Mouse (Mus musculus) limb, embryonic 10.5 days (tissue): ENCODE data around the gene Gm20517. TPM values are rescaled to one million over a fixed set of nuclear protein-coding genes. Genes with fewer than 3 reads are reported as not detected.
A peak's percentile ranks its signal among the peaks of the same experiment; 100 is the strongest.

Experiments
- DNase-seq: peaks from one replicate; pipeline ENCODE4 v3.0.0-alpha.2; 2017; ENCODE audit warnings: low spot score
- H3K27ac ChIP-seq: fragments of 300-500 bp; sonication (generic); 2 replicates; pipeline ENCODE4 v1.5.1; 2016; ENCODE audit warnings: mild to moderate bottlenecking
- H3K27me3 ChIP-seq: fragments of 300-500 bp; sonication (generic); 2 replicates; pipeline ENCODE4 v1.6.1; 2016; ENCODE audit warnings: low read depth, mild to moderate bottlenecking; ENCODE audit not compliant: poor library complexity, severe bottlenecking
- H3K36me3 ChIP-seq: fragments of 300-500 bp; sonication (generic); 2 replicates; pipeline ENCODE4 v1.6.1; 2016; ENCODE audit warnings: mild to moderate bottlenecking, moderate library complexity
- H3K4me1 ChIP-seq: fragments of 300-500 bp; sonication (generic); 2 replicates; pipeline ENCODE4 v1.6.1; 2016
- H3K4me3 ChIP-seq: fragments of 300-500 bp; sonication (generic); 2 replicates; pipeline ENCODE4 v1.5.1; 2016; ENCODE audit warnings: mild to moderate bottlenecking, moderate library complexity
- H3K9me3 ChIP-seq: fragments of 300-500 bp; sonication (generic); replicated peaks from 2 replicates; pipeline ENCODE4 v1.6.1; 2016; ENCODE audit warnings: mild to moderate bottlenecking
- WGBS: fragments of 180-500 bp; shearing (Covaris S2); methylation state at CpG from one replicate; pipeline ENCODE4 v1.1.7; 2016; 5-methylcytosine and 5-hydroxymethylcytosine counted together
- polyA plus RNA-seq: library from polyadenylated mRNA; unstranded; fragments of >200 nt; fragmentation: Nextera tagmentation; extraction: Ambion mirVana; gene quantifications from 2 replicates; pipeline ENCODE4 v1.2.1, GENCODE M21; 2016

Gm20517 gene
- polyA plus RNA-seq, 1 experiment from 2014 or later, result 0.81 TPM

GRCm38 (mm10) chr17:47588517-47588916 lies 22.9 kb upstream of the Gm20517 start:
- Histone ChIP-seq H3K9me3 (no peaks in the 10 kb centered on the region), H3K27ac (no peak overlapping the region; the same call in 1 of the 2 replicates), H3K4me1 (peaks cover 16% of the 10 kb centered on the region), H3K27me3 (no peaks in the 10 kb centered on the region), H3K36me3 (no peaks in the 10 kb centered on the region), H3K4me3 (no peak overlapping the region)
- WGBS, result 80% methylated on average over 8 of the region's 8 CpGs
- DNase-seq, result no peak

DNA sequence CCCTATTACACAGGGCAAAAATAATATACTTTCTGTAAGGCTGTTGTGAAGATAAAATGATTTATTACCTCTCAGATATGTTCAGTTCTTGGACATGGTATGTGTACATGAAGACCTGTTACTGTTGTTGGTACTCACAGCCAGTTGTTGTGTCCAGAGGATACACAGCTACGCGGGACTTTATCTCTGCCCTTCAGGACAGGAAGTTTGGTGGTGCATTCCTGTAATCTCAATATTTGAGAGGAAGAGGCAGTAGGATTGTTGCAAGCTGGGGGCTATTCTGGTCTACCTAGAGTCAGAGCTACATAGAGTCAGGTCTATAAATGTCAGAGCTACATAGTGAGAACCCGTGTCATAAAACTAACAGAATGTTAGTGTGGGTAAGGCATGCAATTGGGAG lies 20.3 kb upstream of the Gm20517 start:
- WGBS, result 85% methylated on average over 3 of the region's 3 CpGs
- H3K36me3 ChIP-seq, result no peaks in the 10 kb centered on the region
- no peaks in the 10 kb centered on the region for H3K9me3 ChIP-seq
- DNase-seq, result no peak
- H3K27ac ChIP-seq, result no peak overlapping the region
- H3K4me3 ChIP-seq, result no peak overlapping the region
- H3K4me1 ChIP-seq, result peaks cover 34% of the 10 kb centered on the region
- no peaks in the 10 kb centered on the region for H3K27me3 ChIP-seq

GRCm38 (mm10) chr17:47593215-47593853 lies 18.1 kb upstream of the Gm20517 start:
- DNase-seq, result peak; percentile 96
- Histone ChIP-seq H3K27ac (peak overlapping the region; percentile 89), H3K4me3 (peak overlapping the region; percentile 74), H3K9me3 (no peaks in the 10 kb centered on the region), H3K27me3 (no peaks in the 10 kb centered on the region), H3K4me1 (peaks cover 53% of the 10 kb centered on the region), H3K36me3 (peaks cover 21% of the 10 kb centered on the region)
- under 1% methylated on average over 63 of the region's 63 CpGs for WGBS

DNA sequence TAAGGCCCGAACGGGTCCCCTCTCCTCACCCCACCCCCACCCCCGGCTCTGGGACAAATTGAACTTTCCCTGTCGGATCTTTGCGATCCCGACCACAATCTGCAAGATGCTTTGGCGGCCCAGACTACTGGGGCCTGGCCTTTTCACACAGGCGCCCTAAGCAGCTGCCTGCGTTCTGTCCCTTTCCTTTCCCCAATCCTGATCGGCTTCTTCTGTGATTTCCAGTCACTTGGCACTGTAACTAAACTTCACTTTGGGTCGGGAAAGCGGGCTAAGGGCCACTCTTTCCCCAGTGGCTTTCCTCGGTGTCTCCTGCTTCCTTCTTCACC lies 17.6 kb upstream of the Gm20517 start:
- peaks cover 51% of the 10 kb centered on the region for H3K4me1 ChIP-seq
- H3K9me3 ChIP-seq, result no peaks in the 10 kb centered on the region
- peak overlapping the region; percentile 89 for H3K27ac ChIP-seq
- no peaks in the 10 kb centered on the region for H3K27me3 ChIP-seq
- no peak for DNase-seq
- H3K4me3 ChIP-seq, result peak overlapping the region; percentile 74
- 0% methylated on average over 13 of the region's 13 CpGs for WGBS
- H3K36me3 ChIP-seq, result peaks cover 26% of the 10 kb centered on the region

GRCm38 (mm10) chr17:47594183-47594968 lies 17.0 kb upstream of the Gm20517 start:
- Histone ChIP-seq H3K4me3 (peak overlapping the region; percentile 74), H3K4me1 (peaks cover 45% of the 10 kb centered on the region), H3K27ac (peak overlapping the region; percentile 89), H3K27me3 (no peaks in the 10 kb centered on the region), H3K36me3 (peaks cover 31% of the 10 kb centered on the region), H3K9me3 (no peaks in the 10 kb centered on the region)
- DNase-seq, result peak; percentile 68
- WGBS, result under 1% methylated on average over 40 of the region's 43 CpGs

DNA sequence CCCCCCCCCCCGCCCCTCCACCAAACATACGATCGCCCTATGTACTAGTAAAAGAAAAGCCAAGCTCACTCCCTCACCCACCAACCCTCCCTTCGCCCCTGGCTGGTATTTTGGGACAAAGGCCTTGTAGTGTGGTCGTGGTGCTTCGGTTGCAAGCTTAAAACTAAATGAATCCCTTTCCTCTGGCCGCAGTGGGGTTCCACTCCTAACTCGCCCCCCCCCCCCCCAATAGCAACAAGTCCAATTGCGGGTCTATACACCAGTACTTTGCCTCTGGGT lies 16.5 kb upstream of the Gm20517 start:
- Histone ChIP-seq H3K27ac (peak overlapping the region; percentile 89), H3K27me3 (no peaks in the 10 kb centered on the region), H3K4me1 (peaks cover 45% of the 10 kb centered on the region), H3K36me3 (peaks cover 37% of the 10 kb centered on the region), H3K9me3 (no peaks in the 10 kb centered on the region), H3K4me3 (peak overlapping the region; percentile 74)
- DNase-seq, result no peak
- WGBS, result 0% methylated on average over 8 of the region's 9 CpGs

GRCm38 (mm10) chr17:47595248-47596161 lies 15.9 kb upstream of the Gm20517 start:
- peaks cover 43% of the 10 kb centered on the region for H3K36me3 ChIP-seq
- WGBS, result under 1% methylated on average over 21 of the region's 21 CpGs
- H3K4me1 ChIP-seq, result peaks cover 45% of the 10 kb centered on the region

DNA sequence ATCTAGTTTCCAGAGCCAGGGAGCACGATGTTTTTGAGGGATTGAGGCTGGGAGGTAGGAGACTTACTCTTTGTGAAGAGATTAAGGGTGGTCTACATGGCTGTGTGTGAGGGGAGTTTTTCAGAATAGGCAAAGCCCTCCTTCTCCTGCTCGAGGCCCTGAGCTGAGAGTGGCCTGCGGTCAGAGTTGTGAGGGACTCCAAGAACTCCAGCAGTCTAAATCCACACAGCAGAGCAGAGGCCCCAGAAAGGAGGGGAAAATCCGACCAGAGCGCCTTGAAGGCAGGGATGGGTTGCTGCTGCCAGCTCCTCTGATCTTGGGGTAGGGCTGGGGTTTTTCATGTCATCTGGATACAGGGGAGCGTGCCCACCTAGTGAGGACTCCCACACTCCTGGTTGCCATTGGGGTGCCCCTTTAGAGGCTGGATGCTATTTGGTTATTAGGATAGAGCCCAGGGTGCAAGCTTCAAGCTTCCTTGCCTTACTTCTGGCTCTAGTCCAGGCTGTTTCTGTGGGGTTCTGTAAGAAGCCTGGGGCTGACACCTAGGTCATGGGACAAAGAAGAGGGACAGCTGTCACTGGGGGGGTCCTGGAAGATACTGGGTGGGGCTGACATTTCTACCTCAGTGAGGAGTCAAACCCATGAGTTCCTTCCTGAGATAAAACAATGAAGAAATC lies 15.1 kb upstream of the Gm20517 start:
- H3K36me3 ChIP-seq, result peaks cover 51% of the 10 kb centered on the region
- H3K27ac ChIP-seq, result peak overlapping the region; percentile 89
- peak; percentile 42 for DNase-seq
- H3K9me3 ChIP-seq, result no peaks in the 10 kb centered on the region
- H3K4me3 ChIP-seq, result peak overlapping the region; percentile 74
- peaks cover 45% of the 10 kb centered on the region for H3K4me1 ChIP-seq
- 27% methylated on average over 6 of the region's 6 CpGs for WGBS
- H3K27me3 ChIP-seq, result no peaks in the 10 kb centered on the region

More at GRCm38 (mm10) chr17:47595248-47596161, 15.9 kb upstream of the Gm20517 start:
- Histone ChIP-seq H3K27ac (peak overlapping the region; percentile 89), H3K9me3 (no peaks in the 10 kb centered on the region), H3K27me3 (no peaks in the 10 kb centered on the region), H3K4me3 (peak overlapping the region; percentile 74)
- DNase-seq, result peak; percentile 77

- peaks cover 56% of the 10 kb centered on the region for H3K36me3 ChIP-seq
Observed at GRCm38 (mm10) chr17:47596839-47597164, 14.6 kb upstream of the Gm20517 start.

DNA sequence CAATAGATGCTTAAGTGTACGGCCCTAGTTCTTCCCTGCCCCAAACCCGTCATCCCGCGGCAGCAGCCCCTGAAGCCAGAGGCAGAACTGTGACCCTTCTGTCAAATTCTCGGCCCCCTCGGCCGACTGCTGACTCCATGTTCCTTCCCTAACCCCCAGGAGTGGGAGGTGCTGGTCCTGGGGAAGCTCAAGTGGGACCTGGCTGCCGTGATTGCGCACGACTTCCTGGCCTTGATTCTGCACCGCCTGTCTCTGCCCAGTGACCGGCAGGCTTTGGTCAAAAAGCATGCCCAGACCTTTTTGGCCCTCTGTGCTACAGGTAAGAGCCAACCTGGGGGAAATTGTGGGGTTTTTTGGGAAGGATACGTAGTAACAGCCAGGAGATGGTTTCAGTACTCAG lies 14.1 kb upstream of the Gm20517 start:
- 62% methylated on average over 13 of the region's 13 CpGs for WGBS
- Histone ChIP-seq H3K9me3 (no peaks in the 10 kb centered on the region), H3K27ac (peak overlapping the region; percentile 89), H3K27me3 (no peaks in the 10 kb centered on the region), H3K4me3 (peak overlapping the region; percentile 74), H3K36me3 (peaks cover 60% of the 10 kb centered on the region), H3K4me1 (peaks cover 45% of the 10 kb centered on the region)
- DNase-seq, result no peak

More at GRCm38 (mm10) chr17:47596839-47597164, 14.6 kb upstream of the Gm20517 start:
- Histone ChIP-seq H3K4me3 (peak overlapping the region; percentile 74), H3K9me3 (no peaks in the 10 kb centered on the region), H3K27ac (peak overlapping the region; percentile 89), H3K4me1 (peaks cover 45% of the 10 kb centered on the region), H3K27me3 (no peaks in the 10 kb centered on the region)
- 73% methylated on average over 5 of the region's 5 CpGs for WGBS
- no peak for DNase-seq

DNA sequence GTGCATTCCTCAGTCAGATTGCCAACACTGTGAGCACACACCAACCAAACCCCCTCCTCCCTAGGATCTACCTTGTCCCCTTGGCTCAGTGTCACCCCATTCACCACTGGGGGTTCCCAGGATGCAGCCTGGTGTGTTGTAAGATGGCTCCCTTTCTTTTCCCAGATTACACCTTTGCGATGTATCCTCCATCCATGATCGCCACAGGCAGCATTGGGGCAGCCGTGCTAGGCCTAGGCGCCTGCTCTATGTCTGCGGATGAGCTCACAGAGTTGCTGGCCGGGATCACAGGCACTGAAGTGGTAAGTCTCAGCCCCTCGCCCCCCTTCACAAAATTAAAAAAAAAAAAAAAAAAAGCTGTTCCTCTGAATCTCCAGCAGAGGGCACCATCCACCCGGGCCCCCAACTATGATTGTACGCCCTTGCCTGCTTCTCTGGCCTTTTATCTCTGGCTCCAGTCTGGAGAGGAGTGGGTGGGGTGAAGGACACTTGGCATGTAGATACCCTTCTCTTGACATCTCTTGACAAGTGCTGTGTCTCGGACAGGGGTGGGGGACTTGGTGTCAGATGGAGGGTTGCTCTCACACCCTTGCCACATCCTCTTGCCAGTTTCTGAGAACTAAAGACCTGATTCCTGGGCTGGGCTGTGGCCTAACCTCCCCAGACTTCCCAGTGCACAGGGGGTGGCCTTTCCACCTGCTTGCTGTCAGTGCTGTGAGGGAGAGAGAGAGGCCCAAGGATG lies 13.4 kb upstream of the Gm20517 start:
- no peaks in the 10 kb centered on the region for H3K9me3 ChIP-seq
- peaks cover 68% of the 10 kb centered on the region for H3K36me3 ChIP-seq
- peaks cover 39% of the 10 kb centered on the region for H3K4me1 ChIP-seq
- 30% methylated on average over 10 of the region's 10 CpGs for WGBS
- H3K27me3 ChIP-seq, result no peaks in the 10 kb centered on the region
- H3K27ac ChIP-seq, result peak overlapping the region; percentile 89; the same call in 1 of the 2 replicates
- H3K4me3 ChIP-seq, result no peak overlapping the region
- DNase-seq, result peak; percentile 70
